Mouse (Mus musculus) embryonic facial prominence, embryonic 15.5 days (tissue): ENCODE results near the gene Rims1. TPM values are rescaled to one million over a fixed set of nuclear protein-coding genes. Genes with fewer than 3 reads are reported as not detected.

Experiments used
- ATAC-seq: fragments of 200-750 bp; cut with Nextera tagmentation; 2 replicates; pipeline ENCODE4 v1.8.0; 2017; ENCODE audit warnings: low read depth, moderate TSS enrichment; ENCODE audit not compliant: insufficient number of reproducible peaks, low FRiP score, low TSS enrichment
- H3K27ac ChIP-seq: fragments of 300-500 bp; sonication (generic); replicated peaks from 2 replicates; pipeline ENCODE4 v1.5.1; 2015; ENCODE audit warnings: mild to moderate bottlenecking, inconsistent platforms
- H3K27me3 ChIP-seq: fragments of 300-500 bp; sonication (generic); 2 replicates; pipeline ENCODE4 v1.6.1; 2015; ENCODE audit warnings: inconsistent platforms
- H3K36me3 ChIP-seq: fragments of 300-500 bp; sonication (generic); 2 replicates; pipeline ENCODE4 v1.6.1; 2015; ENCODE audit warnings: mild to moderate bottlenecking, inconsistent platforms
- H3K4me1 ChIP-seq: fragments of 300-500 bp; sonication (generic); 2 replicates; pipeline ENCODE4 v1.6.1; 2015; ENCODE audit warnings: inconsistent platforms
- H3K4me2 ChIP-seq: fragments of 300-500 bp; sonication (generic); replicated peaks from 2 replicates; pipeline ENCODE4 v1.6.1; 2015; ENCODE audit warnings: mild to moderate bottlenecking, inconsistent platforms
- H3K4me3 ChIP-seq: fragments of 300-500 bp; sonication (generic); replicated peaks from 2 replicates; pipeline ENCODE4 v1.5.1; 2015; ENCODE audit warnings: mild to moderate bottlenecking, inconsistent platforms
- H3K9ac ChIP-seq: fragments of 300-500 bp; sonication (generic); 2 replicates; pipeline ENCODE4 v1.6.1; 2015; ENCODE audit warnings: inconsistent platforms
- H3K9me3 ChIP-seq: fragments of 300-500 bp; sonication (generic); replicated peaks from 2 replicates; pipeline ENCODE4 v1.6.1; 2016; ENCODE audit warnings: inconsistent platforms
- WGBS: fragments of 180-500 bp; shearing (Covaris S2); methylation state at CpG from one replicate; pipeline ENCODE4 v1.1.7; 2015; 5-methylcytosine and 5-hydroxymethylcytosine counted together
- polyA plus RNA-seq: library from polyadenylated mRNA; unstranded; fragments of >200 nt; fragmentation: Nextera tagmentation; extraction: Ambion mirVana; gene quantifications from 2 replicates; pipeline ENCODE4 v1.2.1, GENCODE M21; 2015

Rims1 gene
- polyA plus RNA-seq, 1 experiment from 2014 or later: 1.9 TPM

DNA sequence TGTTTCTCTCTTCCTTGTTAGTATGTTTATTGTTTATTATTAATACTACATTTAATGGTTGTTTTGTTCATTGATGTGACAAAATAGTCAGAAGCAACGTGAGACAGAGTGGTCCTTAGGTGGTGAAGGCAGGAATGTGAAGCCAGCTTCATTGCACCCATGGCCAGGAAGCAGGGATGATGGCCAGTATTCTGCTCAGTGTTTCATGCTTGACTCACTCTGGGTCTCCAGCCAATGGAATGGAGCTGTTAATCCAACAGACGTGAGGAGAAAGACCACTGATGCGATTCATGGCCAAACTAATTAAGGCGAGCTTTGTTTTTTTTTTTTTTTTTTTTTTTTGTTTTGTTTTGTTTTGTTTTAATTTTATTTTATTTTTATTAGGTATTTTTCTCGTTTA lies 535.7 kb downstream of the Rims1 start:
- no peaks in the 10 kb centered on the region for H3K27me3 ChIP-seq
- WGBS: 65% methylated on average over 5 of the region's 5 CpGs
- H3K4me3 ChIP-seq: no peak overlapping the region
- no peak for ATAC-seq
- H3K9me3 ChIP-seq: no peaks in the 10 kb centered on the region
- H3K36me3 ChIP-seq: no peaks in the 10 kb centered on the region
- H3K4me2 ChIP-seq: no peak overlapping the region
- H3K4me1 ChIP-seq: peaks cover 5% of the 10 kb centered on the region; the same call in 1 of the 2 replicates
- no peak overlapping the region for H3K9ac ChIP-seq
- H3K27ac ChIP-seq: no peak overlapping the region

DNA sequence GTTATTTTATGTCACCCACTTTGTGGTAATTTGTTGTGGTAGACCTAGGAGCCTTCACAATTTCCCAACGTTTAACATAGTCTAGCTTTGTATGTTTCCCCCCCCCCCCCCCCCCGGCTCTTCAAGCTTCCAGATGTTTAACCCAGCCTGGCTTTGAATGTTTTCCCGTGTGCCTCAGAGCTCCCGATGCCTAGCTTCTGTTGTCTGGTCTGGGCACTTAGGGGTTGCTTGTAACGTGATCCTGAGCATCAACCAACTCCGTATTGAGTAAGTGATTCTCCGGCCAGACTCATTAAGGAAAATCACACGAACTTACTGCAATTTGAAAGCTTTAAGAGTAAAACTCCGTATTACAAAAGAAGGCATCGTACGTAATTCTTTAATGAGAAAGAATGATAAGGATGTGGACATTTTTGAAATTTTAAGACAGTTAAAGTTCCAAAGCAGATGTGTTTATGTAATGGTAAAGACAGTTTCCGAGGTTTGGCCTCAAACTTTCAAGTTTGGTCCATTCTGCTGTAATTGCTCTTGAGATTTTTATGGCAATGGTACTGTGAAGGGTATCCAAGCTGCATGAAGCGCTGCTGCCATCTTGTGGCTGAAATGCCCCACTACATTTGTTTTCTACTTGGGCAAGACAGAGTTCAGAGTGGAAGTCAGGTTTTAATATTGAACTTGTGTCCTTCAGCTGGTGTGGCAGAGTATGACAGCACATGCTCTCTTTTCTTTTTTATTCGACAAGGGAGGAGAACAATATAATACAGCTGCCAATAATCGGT lies 537.0 kb downstream of the Rims1 start:
- Histone ChIP-seq H3K36me3 (no peaks in the 10 kb centered on the region), H3K4me3 (peak overlapping the region; percentile 22), H3K9ac (no peak overlapping the region), H3K9me3 (no peaks in the 10 kb centered on the region), H3K4me2 (peak overlapping the region; percentile 48), H3K27ac (no peak overlapping the region), H3K27me3 (no peaks in the 10 kb centered on the region), H3K4me1 (peaks cover 5% of the 10 kb centered on the region; the same call in 1 of the 2 replicates)
- peak; percentile 72; the same call in 1 of the 2 replicates for ATAC-seq
- 11% methylated on average over 15 of the region's 15 CpGs for WGBS

DNA sequence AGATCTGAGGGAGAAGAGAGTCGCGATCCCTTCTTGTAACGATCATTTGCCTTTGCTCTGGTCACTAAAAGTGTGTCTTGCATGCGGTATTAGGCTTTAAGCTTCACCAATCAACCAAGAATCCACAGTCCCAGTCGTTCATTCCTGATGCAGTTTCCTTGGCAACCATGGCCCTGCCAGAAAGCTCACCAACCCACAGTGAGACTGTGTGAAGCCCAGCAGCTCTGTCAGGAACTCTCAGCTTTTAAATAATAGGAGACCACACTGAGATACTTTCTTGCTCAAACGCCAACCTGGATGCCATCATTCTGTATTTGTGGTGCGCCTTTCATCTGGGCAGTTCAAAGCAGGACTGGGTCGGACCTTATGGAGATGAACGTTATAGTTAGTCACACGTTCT lies 539.3 kb downstream of the Rims1 start:
- H3K9ac ChIP-seq: no peak overlapping the region
- ATAC-seq: no peak
- H3K4me3 ChIP-seq: no peak overlapping the region
- H3K4me2 ChIP-seq: no peak overlapping the region
- H3K27me3 ChIP-seq: no peaks in the 10 kb centered on the region
- 70% methylated on average over 10 of the region's 10 CpGs for WGBS
- H3K27ac ChIP-seq: no peak overlapping the region
- H3K9me3 ChIP-seq: no peaks in the 10 kb centered on the region
- H3K36me3 ChIP-seq: no peaks in the 10 kb centered on the region
- peaks cover 5% of the 10 kb centered on the region; the same call in 1 of the 2 replicates for H3K4me1 ChIP-seq

DNA sequence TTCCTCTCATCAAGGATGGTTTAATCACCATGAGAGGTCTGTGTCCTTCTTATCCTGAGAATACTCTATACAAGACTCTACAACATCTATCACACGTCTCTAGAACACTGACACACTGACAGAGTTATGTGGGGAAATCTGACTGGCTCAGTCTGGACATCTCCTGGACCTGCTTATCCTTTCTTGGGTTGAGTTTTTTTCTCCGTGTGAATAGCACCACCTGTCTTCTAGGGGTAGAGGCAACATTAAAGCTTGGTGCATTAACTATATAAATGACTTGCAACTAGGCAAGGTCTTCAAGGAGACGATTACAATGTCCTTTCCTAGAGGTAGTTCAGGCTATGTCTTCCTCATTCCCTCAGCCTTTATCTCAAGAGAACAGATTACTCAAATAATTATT lies 540.3 kb downstream of the Rims1 start:
- Histone ChIP-seq H3K27ac (no peak overlapping the region), H3K4me1 (peaks cover 5% of the 10 kb centered on the region; the same call in 1 of the 2 replicates), H3K36me3 (no peaks in the 10 kb centered on the region), H3K9ac (no peak overlapping the region), H3K27me3 (no peaks in the 10 kb centered on the region), H3K9me3 (no peaks in the 10 kb centered on the region), H3K4me2 (no peak overlapping the region), H3K4me3 (no peak overlapping the region)
- 63% methylated on average over 3 of the region's 3 CpGs for WGBS
- no peak for ATAC-seq

DNA sequence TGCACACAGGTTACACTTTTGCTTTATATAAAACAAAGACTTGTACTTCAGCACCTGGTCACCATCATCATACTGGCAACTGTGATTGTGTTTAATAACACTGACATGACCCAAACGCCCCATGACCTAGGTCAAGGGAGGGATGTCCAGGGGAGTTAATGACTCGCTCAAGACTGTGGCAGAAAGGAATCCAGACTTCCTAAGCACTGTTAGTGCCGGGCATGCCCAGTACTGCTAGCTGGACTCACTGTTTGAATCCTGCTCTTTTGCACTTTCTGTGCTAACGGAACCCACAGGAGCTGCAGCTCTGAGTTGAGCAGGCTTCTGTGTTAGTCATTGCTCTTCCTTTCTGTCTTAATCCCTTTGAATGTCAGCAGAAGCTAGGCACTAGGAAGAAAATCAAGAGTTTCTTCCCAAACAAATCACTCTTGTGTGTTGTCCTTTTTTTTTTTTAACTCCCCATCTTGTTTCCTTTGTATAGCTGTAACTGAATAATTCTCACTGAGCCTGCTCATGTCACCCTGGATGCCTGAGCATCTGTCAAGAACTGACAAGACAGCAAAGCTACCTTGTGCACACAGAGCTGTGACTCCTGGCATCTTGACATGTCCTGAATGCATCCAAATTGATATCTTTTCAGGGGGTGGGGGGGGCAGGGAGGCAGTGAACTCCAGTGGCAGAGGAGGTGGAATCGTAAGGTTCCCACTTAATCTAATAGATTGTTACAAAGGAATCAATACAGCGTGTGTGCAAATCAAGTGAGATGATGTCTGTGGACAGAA lies 543.4 kb downstream of the Rims1 start:
- Histone ChIP-seq H3K27ac (no peak overlapping the region), H3K4me2 (no peak overlapping the region), H3K4me1 (no peaks in the 10 kb centered on the region), H3K4me3 (no peak overlapping the region), H3K27me3 (no peaks in the 10 kb centered on the region), H3K9ac (no peak overlapping the region), H3K36me3 (no peaks in the 10 kb centered on the region), H3K9me3 (no peaks in the 10 kb centered on the region)
- ATAC-seq: no peak
- WGBS: 47% methylated on average over 6 of the region's 6 CpGs

DNA sequence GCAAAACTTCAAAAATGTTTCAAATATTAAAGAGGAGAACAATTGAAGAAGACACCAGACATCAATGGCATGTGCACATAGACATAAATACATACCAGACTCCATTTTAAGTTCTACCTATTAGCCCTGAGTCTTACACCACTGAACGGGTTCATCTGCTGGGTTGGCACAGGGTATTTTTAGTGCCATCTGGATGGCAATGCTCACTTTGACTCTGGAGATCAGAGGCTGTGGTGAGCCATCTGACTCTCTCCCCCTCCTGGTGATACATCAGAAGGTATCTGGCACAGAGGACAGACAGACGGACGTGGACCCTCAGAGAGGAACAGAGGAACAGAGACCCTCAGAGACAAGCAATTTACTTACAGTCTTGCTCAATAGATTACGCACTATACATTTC lies 544.1 kb downstream of the Rims1 start:
- Histone ChIP-seq H3K4me1 (no peaks in the 10 kb centered on the region), H3K27ac (no peak overlapping the region), H3K27me3 (no peaks in the 10 kb centered on the region), H3K36me3 (no peaks in the 10 kb centered on the region), H3K4me2 (no peak overlapping the region), H3K9ac (no peak overlapping the region), H3K4me3 (no peak overlapping the region), H3K9me3 (no peaks in the 10 kb centered on the region)
- 84% methylated on average over 4 of the region's 4 CpGs for WGBS
- ATAC-seq: no peak

DNA sequence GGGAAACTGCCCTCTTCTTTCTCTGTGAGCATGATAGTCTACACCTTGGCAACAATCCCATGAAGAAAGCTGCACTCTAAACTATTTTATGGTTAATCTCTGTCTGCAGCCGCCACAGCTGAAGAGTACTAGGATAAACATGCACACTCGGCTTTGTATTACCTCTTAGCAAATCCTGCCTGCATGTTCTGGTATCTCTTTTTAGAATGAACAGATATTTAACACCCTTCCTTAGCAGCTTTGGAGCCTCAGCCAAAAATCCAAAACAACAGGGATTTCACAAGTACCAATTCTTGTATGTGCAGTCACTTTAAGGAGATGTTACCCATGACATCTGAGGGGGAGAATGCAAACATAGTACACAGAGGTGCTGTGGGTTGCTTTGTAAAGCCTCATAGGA lies 545.5 kb downstream of the Rims1 start:
- 69% methylated on average over 2 of the region's 2 CpGs for whole genome bisulfite sequencing
- Histone ChIP-seq H3K4me1 (no peaks in the 10 kb centered on the region), H3K9ac (no peak overlapping the region), H3K27me3 (no peaks in the 10 kb centered on the region), H3K4me2 (no peak overlapping the region), H3K4me3 (no peak overlapping the region), H3K27ac (no peak overlapping the region), H3K9me3 (no peaks in the 10 kb centered on the region), H3K36me3 (no peaks in the 10 kb centered on the region)
- no peak for ATAC-seq

DNA sequence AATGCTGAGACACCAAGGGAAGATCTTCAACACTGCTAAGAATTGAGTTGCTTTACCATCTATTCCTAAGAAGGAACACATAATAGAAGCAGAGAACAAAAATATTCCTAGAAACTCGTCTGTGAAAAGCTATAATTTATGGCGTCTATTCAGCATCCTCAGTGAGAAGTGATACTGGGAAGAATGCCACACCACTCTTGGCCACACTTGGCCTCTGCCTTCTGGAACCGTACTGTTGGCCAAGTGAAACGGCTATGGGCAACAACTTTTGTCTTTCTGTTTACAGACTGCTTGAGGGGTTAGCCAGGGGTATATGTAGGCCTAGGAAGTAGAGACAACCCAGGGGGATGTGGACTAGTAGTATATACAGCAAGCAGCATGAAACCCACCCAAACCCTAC lies 547.4 kb downstream of the Rims1 start:
- H3K4me3 ChIP-seq: no peak overlapping the region
- 66% methylated on average over 4 of the region's 4 CpGs for WGBS
- H3K9me3 ChIP-seq: no peaks in the 10 kb centered on the region
- no peak overlapping the region for H3K4me2 ChIP-seq
- no peak overlapping the region for H3K9ac ChIP-seq
- H3K27me3 ChIP-seq: no peaks in the 10 kb centered on the region
- no peaks in the 10 kb centered on the region for H3K4me1 ChIP-seq
- no peak for ATAC-seq
- H3K27ac ChIP-seq: no peak overlapping the region
- H3K36me3 ChIP-seq: no peaks in the 10 kb centered on the region

DNA sequence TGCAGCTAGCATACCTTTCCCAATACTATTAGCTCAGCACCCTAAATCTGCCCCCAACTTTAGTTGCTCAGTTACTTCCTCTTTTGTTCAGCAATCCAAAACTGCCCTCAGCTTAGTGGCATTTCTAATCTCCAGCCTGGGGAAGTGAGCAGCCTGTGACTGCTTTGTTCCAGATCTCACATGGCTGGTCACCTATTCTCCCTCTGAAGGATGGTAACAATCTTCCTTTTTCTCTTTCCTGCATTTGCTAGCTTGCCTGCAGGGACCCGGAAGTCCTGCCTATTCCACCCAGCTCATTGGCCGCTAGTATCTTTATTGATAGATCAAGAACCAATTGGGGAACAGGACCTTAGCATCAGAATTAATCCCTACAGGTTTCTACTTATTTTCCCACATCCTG lies 551.5 kb downstream of the Rims1 start:
- ATAC-seq: no peak
- Histone ChIP-seq H3K4me3 (no peak overlapping the region), H3K9ac (no peak overlapping the region), H3K27me3 (no peaks in the 10 kb centered on the region), H3K4me2 (no peak overlapping the region), H3K4me1 (no peaks in the 10 kb centered on the region), H3K9me3 (no peaks in the 10 kb centered on the region), H3K27ac (no peak overlapping the region), H3K36me3 (no peaks in the 10 kb centered on the region)
- WGBS: 86% methylated on average over 2 of the region's 2 CpGs

DNA sequence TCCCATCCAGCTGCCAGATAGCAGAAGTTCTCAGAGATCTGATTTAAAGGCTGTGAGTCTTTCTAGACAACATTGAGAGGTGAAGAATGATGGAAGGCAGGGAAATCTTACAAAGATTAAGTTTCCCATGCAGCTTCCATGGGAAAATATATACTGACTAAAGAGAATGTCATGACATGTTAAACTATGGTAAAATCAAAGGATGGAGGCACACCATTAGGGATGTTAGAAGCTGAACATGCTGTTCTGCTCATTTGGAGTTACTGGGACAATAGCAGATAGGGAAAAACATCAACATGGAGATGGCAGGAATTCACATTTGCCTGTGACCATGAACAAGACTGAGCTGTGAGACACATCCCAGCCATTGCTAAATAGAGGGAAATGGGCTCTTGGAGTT lies 552.9 kb downstream of the Rims1 start:
- ATAC-seq: no peak
- no peak overlapping the region for H3K27ac ChIP-seq

DNA sequence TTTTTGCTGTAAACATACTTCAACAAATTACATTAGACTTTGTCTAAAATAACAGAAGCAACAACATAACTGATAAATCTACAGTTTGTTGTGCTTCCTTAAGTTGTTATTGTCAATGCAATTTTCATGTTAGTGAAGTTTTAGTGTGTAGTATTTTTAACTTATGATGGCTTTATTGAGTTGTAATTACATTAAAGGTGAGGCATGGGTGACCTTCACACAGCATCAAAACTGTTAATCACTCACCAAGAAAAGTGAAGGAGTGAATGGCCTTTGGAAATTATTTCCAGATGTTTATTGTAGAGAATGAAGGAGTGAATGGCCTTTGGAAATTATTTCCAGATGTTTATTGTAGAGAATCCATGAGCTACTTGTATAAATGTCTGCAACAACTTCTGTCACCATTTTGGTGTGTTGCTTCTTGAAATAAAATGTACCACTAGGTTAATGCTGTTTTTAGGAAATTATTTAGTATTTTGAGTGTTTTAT lies 556.9 kb downstream of the Rims1 start:
- Histone ChIP-seq H3K36me3 (no peaks in the 10 kb centered on the region), H3K27me3 (no peaks in the 10 kb centered on the region), H3K4me3 (no peak overlapping the region), H3K9me3 (no peaks in the 10 kb centered on the region), H3K4me2 (no peak overlapping the region), H3K27ac (no peak overlapping the region), H3K4me1 (no peaks in the 10 kb centered on the region), H3K9ac (no peak overlapping the region)
- no peak for ATAC-seq

More for the DNA sequence above, 552.9 kb downstream of the Rims1 start:
- Histone ChIP-seq H3K27me3 (no peaks in the 10 kb centered on the region), H3K9ac (no peak overlapping the region), H3K4me2 (no peak overlapping the region), H3K36me3 (no peaks in the 10 kb centered on the region), H3K4me1 (no peaks in the 10 kb centered on the region), H3K4me3 (no peak overlapping the region), H3K9me3 (no peaks in the 10 kb centered on the region)
